In genomic region chr7:34538310-34539055, GRCm38 (mm10) we compare ENCODE assay signal across 26 mouse cellular contexts.
DNase-seq lines count a peak whose midpoint lies in the region; ATAC-seq and TF ChIP-seq lines count a peak whose summit lies in the region.
"Had no signal": no experiment of that assay in that cellular context is flagged by ENCODE, and none has a peak within 500 bp of the region (broad histone marks: within the 10 kb centered on the region; RNA-seq: fewer than 3 reads in every experiment).

No protein-coding gene starts in this region.

- DNase-seq in midbrain, postnatal 0 days (ENCODE audit: low spot score), result no peak
- DNase-seq in embryonic facial prominence, embryonic 10.5 days (ENCODE audit: low spot score), result peak; percentile 7
- DNase-seq in forebrain, embryonic 14.5 days (ENCODE audit: low spot score), result peak; percentile 78
- DNase-seq in retina, postnatal 1 day, result peak; percentile 70
- no peak for DNase-seq in B cell, adult 2 months
- DNase-seq in right cerebral cortex, postnatal 4 days, result no peak
- DNase-seq: adrenal gland, postnatal 25 days; cerebellum, adult 2 months; cerebellum, postnatal 25 days; gastrocnemius, postnatal 10 days; kidney, adult 9 months; kidney, postnatal 36 days; left cerebral cortex, postnatal 4 days; liver, postnatal 0 days; lung, postnatal 36 days had no signal

- no peak overlapping the region for H3K9ac ChIP-seq in midbrain, embryonic 16.5 days (ENCODE audit: low read depth, low read length)
- no peak overlapping the region for H3K9ac ChIP-seq in midbrain, postnatal 0 days (replicated peaks; ENCODE audit: low read length, poor library complexity, severe bottlenecking)
- H3K9ac ChIP-seq in forebrain, embryonic 14.5 days (ENCODE audit: low read length), result no peak overlapping the region
- no peak overlapping the region for H3K9ac ChIP-seq in intestine, postnatal 0 days (ENCODE audit: low read depth, low read length)
- H3K9ac ChIP-seq: heart, embryonic 15.5 days; liver, embryonic 12.5 days; liver, postnatal 0 days; midbrain, embryonic 12.5 days; neural tube, embryonic 12.5 days; stomach, embryonic 15.5 days had no signal

- H3K4me3 ChIP-seq in midbrain, embryonic 16.5 days (ENCODE audit: low read depth, low read length), result no peak overlapping the region
- H3K4me3 ChIP-seq in midbrain, postnatal 0 days (ENCODE audit: low read depth, low read length), result no peak overlapping the region
- H3K4me3 ChIP-seq in embryonic facial prominence, embryonic 10.5 days, result no peak overlapping the region
- no peak overlapping the region for H3K4me3 ChIP-seq in forebrain, embryonic 14.5 days (ENCODE audit: low read depth, low read length)
- H3K4me3 ChIP-seq in intestine, postnatal 0 days (ENCODE audit: low read depth, low read length), result no peak overlapping the region
- H3K4me3 ChIP-seq: heart, embryonic 15.5 days; layer of hippocampus, adult 2 months; liver, embryonic 12.5 days; midbrain, embryonic 12.5 days; myocyte; neural tube, embryonic 12.5 days; stomach, embryonic 15.5 days had no signal

- H3K9me3 ChIP-seq in midbrain, embryonic 16.5 days (replicated peaks; ENCODE audit: control insufficient read depth, low read length, poor library complexity, severe bottlenecking), result no peaks in the 10 kb centered on the region
- H3K9me3 ChIP-seq in midbrain, postnatal 0 days (ENCODE audit: low read length), result no peaks in the 10 kb centered on the region
- H3K9me3 ChIP-seq in embryonic facial prominence, embryonic 10.5 days, result peaks cover 9% of the 10 kb centered on the region
- no peaks in the 10 kb centered on the region for H3K9me3 ChIP-seq in forebrain, embryonic 14.5 days (replicated peaks; ENCODE audit: control insufficient read depth, low read length)
- H3K9me3 ChIP-seq in intestine, postnatal 0 days (ENCODE audit: control insufficient read depth), result no peaks in the 10 kb centered on the region
- H3K9me3 ChIP-seq: heart, embryonic 15.5 days; neural tube, embryonic 12.5 days; stomach, embryonic 15.5 days had no signal

- no peaks in the 10 kb centered on the region for H3K36me3 ChIP-seq in midbrain, embryonic 16.5 days (ENCODE audit: control insufficient read depth, insufficient read depth, low read length)
- no peaks in the 10 kb centered on the region for H3K36me3 ChIP-seq in midbrain, postnatal 0 days (ENCODE audit: insufficient read depth, low read length)
- no peaks in the 10 kb centered on the region for H3K36me3 ChIP-seq in embryonic facial prominence, embryonic 10.5 days (replicated peaks)
- H3K36me3 ChIP-seq in forebrain, embryonic 14.5 days (ENCODE audit: control insufficient read depth, insufficient read depth, low read length), result no peaks in the 10 kb centered on the region
- H3K36me3 ChIP-seq in intestine, postnatal 0 days (ENCODE audit: control insufficient read depth, insufficient read depth), result no peaks in the 10 kb centered on the region
- H3K36me3 ChIP-seq: heart, embryonic 15.5 days; liver, embryonic 12.5 days; midbrain, embryonic 12.5 days; neural tube, embryonic 12.5 days; stomach, embryonic 15.5 days had no signal

- 68% methylated on average over 20 of the region's 20 CpGs for WGBS in midbrain, embryonic 16.5 days
- WGBS in midbrain, postnatal 0 days, result 76% methylated on average over 20 of the region's 20 CpGs
- WGBS in embryonic facial prominence, embryonic 10.5 days, result 83% methylated on average over 20 of the region's 20 CpGs
- WGBS in forebrain, embryonic 14.5 days, result 23% methylated on average over 20 of the region's 20 CpGs
- 88% methylated on average over 20 of the region's 20 CpGs for whole genome bisulfite sequencing in intestine, postnatal 0 days

- ATAC-seq in midbrain, embryonic 16.5 days, result peak; percentile 68; the same call in 1 of the 2 replicates
- ATAC-seq in midbrain, postnatal 0 days (ENCODE audit: low FRiP score), result no peak
- ATAC-seq in forebrain, embryonic 14.5 days, result peak; percentile 96
- ATAC-seq in intestine, postnatal 0 days, result no peak
- ATAC-seq: intestine, embryonic 16.5 days; liver, embryonic 12.5 days; liver, postnatal 0 days had no signal

- no peak overlapping the region for H3K4me2 ChIP-seq in midbrain, embryonic 16.5 days (ENCODE audit: low read length)
- no peak overlapping the region for H3K4me2 ChIP-seq in midbrain, postnatal 0 days (ENCODE audit: low read depth, low read length, poor library complexity, severe bottlenecking)
- no peak overlapping the region for H3K4me2 ChIP-seq in forebrain, embryonic 14.5 days (ENCODE audit: low read length)
- H3K4me2 ChIP-seq in intestine, postnatal 0 days (replicated peaks; ENCODE audit: low read depth), result no peak overlapping the region
- H3K4me2 ChIP-seq: heart, embryonic 15.5 days; liver, embryonic 12.5 days; midbrain, embryonic 12.5 days; neural tube, embryonic 12.5 days; stomach, embryonic 15.5 days had no signal

- TF ChIP-seq CTCF in midbrain, postnatal 0 days (IDR thresholded peaks at IDR 0.05), result no peak
- no peak for TF ChIP-seq CTCF in intestine, postnatal 0 days (IDR thresholded peaks at IDR 0.05; ENCODE audit: low read depth)

- H3K4me1 ChIP-seq in midbrain, embryonic 16.5 days (ENCODE audit: control insufficient read depth, insufficient read depth, low read length), result no peaks in the 10 kb centered on the region; the same call in 1 of the 2 replicates
- no peaks in the 10 kb centered on the region for H3K4me1 ChIP-seq in midbrain, postnatal 0 days (ENCODE audit: insufficient read depth, low read length)
- no peaks in the 10 kb centered on the region for H3K4me1 ChIP-seq in embryonic facial prominence, embryonic 10.5 days
- H3K4me1 ChIP-seq in forebrain, embryonic 14.5 days (ENCODE audit: control insufficient read depth, insufficient read depth, low read length), result 0 out of 2 replicates have a peak, but pooled peaks cover 3% of the 10 kb centered on the region
- no peaks in the 10 kb centered on the region for H3K4me1 ChIP-seq in intestine, postnatal 0 days (replicated peaks; ENCODE audit: control insufficient read depth, insufficient read depth, low read length)
- H3K4me1 ChIP-seq: heart, embryonic 15.5 days; liver, embryonic 12.5 days; neural tube, embryonic 12.5 days had no signal

- H3K27me3 ChIP-seq in midbrain, embryonic 16.5 days (ENCODE audit: control insufficient read depth, insufficient read depth, low read depth, low read length), result no peaks in the 10 kb centered on the region
- no peaks in the 10 kb centered on the region for H3K27me3 ChIP-seq in midbrain, postnatal 0 days (ENCODE audit: insufficient read depth, low read length)
- no peaks in the 10 kb centered on the region for H3K27me3 ChIP-seq in embryonic facial prominence, embryonic 10.5 days (replicated peaks; ENCODE audit: low read depth, poor library complexity, severe bottlenecking)
- H3K27me3 ChIP-seq in forebrain, embryonic 14.5 days (replicated peaks; ENCODE audit: control insufficient read depth, insufficient read depth, low read length), result no peaks in the 10 kb centered on the region
- H3K27me3 ChIP-seq in intestine, postnatal 0 days (replicated peaks; ENCODE audit: control insufficient read depth, insufficient read depth, low read length), result no peaks in the 10 kb centered on the region
- H3K27me3 ChIP-seq: CH12.LX; heart, embryonic 15.5 days; liver, embryonic 12.5 days; midbrain, embryonic 12.5 days; neural tube, embryonic 12.5 days; stomach, embryonic 15.5 days had no signal

- peak overlapping the region; percentile 36; the same call in 1 of the 2 replicates for H3K27ac ChIP-seq in midbrain, embryonic 16.5 days (ENCODE audit: low read length)
- H3K27ac ChIP-seq in midbrain, postnatal 0 days (ENCODE audit: low read depth, low read length), result no peak overlapping the region
- H3K27ac ChIP-seq in embryonic facial prominence, embryonic 10.5 days (replicated peaks), result no peak overlapping the region
- 0 out of 2 replicates have a peak overlapping the region, but pooled peaks have one; percentile 21 for H3K27ac ChIP-seq in forebrain, embryonic 14.5 days (ENCODE audit: low read depth, low read length)
- H3K27ac ChIP-seq in intestine, postnatal 0 days (ENCODE audit: low read depth, low read length), result no peak overlapping the region
- H3K27ac ChIP-seq: heart, embryonic 15.5 days; layer of hippocampus, adult 2 months; liver, embryonic 12.5 days; midbrain, embryonic 12.5 days; neural tube, embryonic 12.5 days; stomach, embryonic 15.5 days had no signal

Comparison
In these comparisons a context has a peak if more than half of its experiments do, and no peak if none do; other contexts are left out.
1. ATAC-seq: peak in midbrain, embryonic 16.5 days (single experiment) and forebrain, embryonic 14.5 days (single experiment); none in midbrain, postnatal 0 days (single experiment) and intestine, postnatal 0 days (single experiment).
2. H3K27ac ChIP-seq: peak in midbrain, embryonic 16.5 days (single experiment) and forebrain, embryonic 14.5 days (single experiment); none in midbrain, postnatal 0 days (single experiment), embryonic facial prominence, embryonic 10.5 days (single experiment) and intestine, postnatal 0 days (single experiment).
3. DNase-seq: peak in embryonic facial prominence, embryonic 10.5 days (single experiment), forebrain, embryonic 14.5 days (single experiment) and retina, postnatal 1 day (single experiment); none in midbrain, postnatal 0 days (single experiment), B cell, adult 2 months (0 of 2) and right cerebral cortex, postnatal 4 days (single experiment).